Mouse (Mus musculus): ENCODE data around the gene Gbgt1. TPM values are rescaled to one million over a fixed set of nuclear protein-coding genes. Genes with fewer than 3 reads are reported as not detected.
"Not testable (repeated sequence)": the region's sequence is repeated elsewhere in the genome, so short reads cannot be mapped to it uniquely, and the experiment has no call there.

The Gbgt1 gene
- polyA plus RNA-seq, 1 experiment: 5.6 TPM

GRCm38 (mm10) chr2:28495801-28496595, 693 bp upstream of the Gbgt1 start:
- no peak overlapping the region for H3K4me3 ChIP-seq (replicated peaks; ENCODE audit: extremely low read depth, low read depth, low read length)
- 79% methylated on average over 16 of the region's 16 CpGs for WGBS
- TF ChIP-seq CTCF (IDR thresholded peaks at IDR 0.05; ENCODE audit: insufficient read depth, low read length) (no peak), POLR2A (IDR thresholded peaks at IDR 0.05; ENCODE audit: borderline replicate concordance, extremely low read depth, low read depth, low read length) (no peak)

DNA sequence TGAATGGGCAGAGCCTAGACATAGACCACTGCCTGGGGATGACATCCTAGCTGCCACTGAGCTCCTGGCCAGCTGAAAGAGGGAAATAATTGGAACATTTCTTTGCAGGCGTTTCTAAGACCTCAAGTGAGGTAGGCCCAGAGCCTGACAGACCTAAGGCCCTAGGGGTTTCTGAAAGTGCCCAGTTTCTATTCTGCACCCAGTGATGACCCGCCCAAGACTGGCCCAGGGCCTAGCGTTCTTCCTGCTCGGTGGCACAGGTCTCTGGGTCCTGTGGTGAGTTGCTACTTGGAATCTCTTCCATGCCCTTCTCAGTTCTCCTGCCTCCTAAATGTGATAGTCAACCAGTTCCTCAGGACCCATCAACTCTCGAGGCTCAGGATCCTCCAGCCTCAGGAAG, 870 bp downstream of the Gbgt1 start:
- 84% methylated on average over 5 of the region's 5 CpGs for WGBS
- no peak for DNase-seq
- H3K4me1 ChIP-seq (ENCODE audit: control insufficient read depth, insufficient read depth, low read length): 0 out of 2 replicates have a peak, but pooled peaks cover 3% of the 10 kb centered on the region
- TF ChIP-seq POLR2A (IDR thresholded peaks at IDR 0.05; ENCODE audit: borderline replicate concordance, extremely low read depth, low read depth, low read length) (no peak), CTCF (IDR thresholded peaks at IDR 0.05; ENCODE audit: insufficient read depth, low read length) (no peak)
- H3K4me3 ChIP-seq (replicated peaks; ENCODE audit: extremely low read depth, low read depth, low read length): no peak overlapping the region

More at GRCm38 (mm10) chr2:28495801-28496595, 693 bp upstream of the Gbgt1 start:
- DNase-seq: no peak
- H3K4me1 ChIP-seq (ENCODE audit: control insufficient read depth, insufficient read depth, low read length): 0 out of 2 replicates have a peak, but pooled peaks cover 3% of the 10 kb centered on the region

- Histone ChIP-seq H3K4me1 (ENCODE audit: control insufficient read depth, insufficient read depth, low read length) (0 out of 2 replicates have a peak, but pooled peaks cover 3% of the 10 kb centered on the region), H3K4me3 (replicated peaks; ENCODE audit: extremely low read depth, low read depth, low read length) (no peak overlapping the region)
- 63% methylated on average over 4 of the region's 4 CpGs for WGBS
- TF ChIP-seq CTCF (IDR thresholded peaks at IDR 0.05; ENCODE audit: insufficient read depth, low read length) (no peak), POLR2A (IDR thresholded peaks at IDR 0.05; ENCODE audit: borderline replicate concordance, extremely low read depth, low read depth, low read length) (no peak)
- no peak for DNase-seq
These were observed 1.7 kb downstream of the Gbgt1 start for GRCm38 (mm10) chr2:28498431-28498830.

GRCm38 (mm10) chr2:28502987-28503386, 6.3 kb downstream of the Gbgt1 start:
- Histone ChIP-seq H3K4me1 (ENCODE audit: control insufficient read depth, insufficient read depth, low read length) (no peaks in the 10 kb centered on the region), H3K4me3 (replicated peaks; ENCODE audit: extremely low read depth, low read depth, low read length) (no peak overlapping the region)
- DNase-seq: no peak
- WGBS: 67% methylated on average over 10 of the region's 10 CpGs
- TF ChIP-seq CTCF (IDR thresholded peaks at IDR 0.05; ENCODE audit: insufficient read depth, low read length): no peak
- no peak for TF ChIP-seq POLR2A (IDR thresholded peaks at IDR 0.05; ENCODE audit: borderline replicate concordance, extremely low read depth, low read depth, low read length)

GRCm38 (mm10) chr2:28504676-28505075, 8.0 kb downstream of the Gbgt1 start:
- Histone ChIP-seq H3K4me3 (replicated peaks; ENCODE audit: extremely low read depth, low read depth, low read length) (no peak overlapping the region), H3K4me1 (ENCODE audit: control insufficient read depth, insufficient read depth, low read length) (no peaks in the 10 kb centered on the region)
- 87% methylated on average over 13 of the region's 13 CpGs for WGBS
- TF ChIP-seq CTCF (IDR thresholded peaks at IDR 0.05; ENCODE audit: insufficient read depth, low read length) (no peak), POLR2A (IDR thresholded peaks at IDR 0.05; ENCODE audit: borderline replicate concordance, extremely low read depth, low read depth, low read length) (no peak)
- no peak for DNase-seq

- no peak for DNase-seq
- 64% methylated on average over 3 of the region's 3 CpGs for WGBS
- Histone ChIP-seq H3K4me3 (replicated peaks; ENCODE audit: extremely low read depth, low read depth, low read length) (no peak within 1 kb of the TSS), H3K4me1 (ENCODE audit: control insufficient read depth, insufficient read depth, low read length) (no peaks in the 10 kb centered on the region)
- TF ChIP-seq CTCF (IDR thresholded peaks at IDR 0.05; ENCODE audit: insufficient read depth, low read length) (no peak), POLR2A (IDR thresholded peaks at IDR 0.05; ENCODE audit: borderline replicate concordance, extremely low read depth, low read depth, low read length) (no peak)
These were observed 9.1 kb downstream of the Gbgt1 start, which contains the start of gene Gm10134 for GRCm38 (mm10) chr2:28505795-28506194. Gm10134 (plus strand) TSS chr2:28506095.

DNA sequence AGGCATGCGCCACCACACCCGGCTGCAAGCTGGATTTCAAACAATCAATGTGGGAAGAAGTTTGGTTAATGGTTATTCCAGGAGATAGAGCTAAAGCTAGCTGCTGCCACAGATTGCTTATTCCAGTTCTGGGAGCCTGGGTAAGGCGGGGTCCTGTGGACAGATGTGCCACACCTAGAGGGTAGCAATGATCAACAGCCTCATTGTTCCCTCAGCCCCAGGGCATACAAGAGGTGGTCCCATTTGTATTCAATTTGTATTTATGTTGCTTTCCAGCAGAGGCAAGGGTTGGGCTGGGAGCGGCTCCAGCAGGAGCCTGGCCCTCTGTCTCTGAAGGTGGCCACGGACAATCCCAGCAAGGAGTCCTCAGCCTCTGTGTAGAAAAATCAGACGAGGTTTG, 9.6 kb downstream of the Gbgt1 start:
- WGBS: 80% methylated on average over 6 of the region's 6 CpGs
- TF ChIP-seq CTCF (IDR thresholded peaks at IDR 0.05; ENCODE audit: insufficient read depth, low read length): no peak
- TF ChIP-seq POLR2A (IDR thresholded peaks at IDR 0.05; ENCODE audit: borderline replicate concordance, extremely low read depth, low read depth, low read length): no peak
- Histone ChIP-seq H3K4me1 (ENCODE audit: control insufficient read depth, insufficient read depth, low read length) (no peaks in the 10 kb centered on the region), H3K4me3 (replicated peaks; ENCODE audit: extremely low read depth, low read depth, low read length) (no peak overlapping the region)
- no peak for DNase-seq

GRCm38 (mm10) chr2:28511600-28511999, 14.9 kb downstream of the Gbgt1 start:
- not testable (repeated sequence) for H3K4me3 ChIP-seq (replicated peaks; ENCODE audit: extremely low read depth, low read depth, low read length); H3K4me1 ChIP-seq (ENCODE audit: control insufficient read depth, insufficient read depth, low read length); DNase-seq
- 56% methylated on average over 5 of the region's 5 CpGs for WGBS

DNA sequence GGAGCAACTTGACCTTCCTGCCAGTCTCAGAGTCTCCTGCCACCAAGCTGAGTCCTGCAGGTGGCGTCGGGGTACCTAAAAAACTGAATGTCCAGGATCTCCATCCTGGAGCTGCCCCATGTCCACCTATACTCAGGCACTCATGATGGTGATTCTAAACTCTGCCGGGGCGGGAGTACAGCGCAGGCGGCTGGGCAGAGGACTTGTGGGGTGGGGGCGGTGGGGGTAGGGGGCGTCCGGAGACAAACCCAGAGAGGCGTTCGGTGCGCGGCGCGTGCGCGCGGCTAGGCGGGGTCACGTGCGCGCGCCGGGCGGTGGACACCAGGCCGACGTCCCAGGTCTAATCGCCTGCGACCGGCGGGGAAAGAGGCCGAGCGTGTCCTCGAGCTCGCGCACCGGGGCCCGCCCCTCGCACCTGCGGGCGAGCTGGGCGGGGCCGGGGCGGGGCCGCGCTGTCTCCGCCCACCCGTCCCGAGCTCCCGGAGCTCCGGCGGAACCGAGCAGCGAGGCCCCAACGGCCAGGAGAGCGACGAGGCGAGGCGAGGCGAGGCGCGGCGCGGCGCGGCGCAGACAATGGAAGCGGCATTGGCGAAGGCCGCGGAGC, 16.2 kb downstream of the Gbgt1 start, which contains the start of gene Ralgds:
Ralgds (plus strand) TSS at position 328 of the 604 bp plus-strand sequence.
- no peak for DNase-seq
- under 1% methylated on average over 66 of the region's 71 CpGs for WGBS
- H3K4me3 ChIP-seq (replicated peaks; ENCODE audit: extremely low read depth, low read depth, low read length): peak within 1 kb of the TSS; percentile 71
- TF ChIP-seq POLR2A (IDR thresholded peaks at IDR 0.05; ENCODE audit: borderline replicate concordance, extremely low read depth, low read depth, low read length) (no peak; the same call in 1 of the 2 replicates), CTCF (IDR thresholded peaks at IDR 0.05; ENCODE audit: insufficient read depth, low read length) (0 out of 2 replicates have a peak, but pooled peaks have one; percentile 22)
- H3K4me1 ChIP-seq (ENCODE audit: control insufficient read depth, insufficient read depth, low read length): peaks cover 12% of the 10 kb centered on the region

Data from lung, adult 2 months (tissue).